Mouse (Mus musculus) MEL (cell line): ENCODE results near the gene Vmn2r16. TPM values are rescaled to one million over a fixed set of nuclear protein-coding genes. Genes with fewer than 3 reads are reported as not detected.

Source experiments
- DNase-seq: peaks from one replicate; pipeline ENCODE4 v3.0.0; 2011; ENCODE audit warnings: low read depth, low spot score
- H3K27ac ChIP-seq: 2 replicates; pipeline ENCODE4 v1.5.1; 2012; ENCODE audit warnings: low read depth, mild to moderate bottlenecking, control low read depth, low read length, moderate library complexity; ENCODE audit not compliant: control insufficient read depth
- H3K27me3 ChIP-seq, 2 experiments: fragments of 150-350 bp in 1 of 2; sonication (generic) in 1 of 2; 2 replicates each; pipeline ENCODE4 v1.6.1; 2012; ENCODE audit warnings: low read length in 2 of 2, mild to moderate bottlenecking in 2 of 2, improper control_type of control experiment in 1 of 2, moderate library complexity in 1 of 2; ENCODE audit not compliant: insufficient read depth in 2 of 2, control insufficient read depth in 1 of 2
- H3K36me3 ChIP-seq, 2 experiments: 2 replicates each; pipeline ENCODE4 v1.6.1; 2012 to 2014; ENCODE audit warnings: low read length in 2 of 2, improper control_type of control experiment in 1 of 2, inconsistent platforms in 1 of 2, mild to moderate bottlenecking in 1 of 2; ENCODE audit not compliant: insufficient read depth in 2 of 2, control insufficient read depth in 1 of 2
- H3K4me1 ChIP-seq, 2 experiments: fragments of 150-350 bp in 1 of 2; sonication (generic) in 1 of 2; 2 replicates each; pipeline ENCODE4 v1.6.1; 2012; ENCODE audit warnings: low read length in 2 of 2, improper control_type of control experiment in 1 of 2, mild to moderate bottlenecking in 1 of 2; ENCODE audit not compliant: insufficient read depth in 2 of 2, control insufficient read depth in 1 of 2
- H3K4me3 ChIP-seq, 2 experiments: fragments of 150-350 bp in 1 of 2; sonication (generic) in 1 of 2; 2 replicates each; pipeline ENCODE4 v1.5.1; 2012; ENCODE audit warnings: low read depth in 2 of 2, low read length in 2 of 2, mild to moderate bottlenecking in 2 of 2, moderate library complexity in 2 of 2, control low read depth in 1 of 2, improper control_type of control experiment in 1 of 2; ENCODE audit not compliant: control insufficient read depth in 1 of 2, insufficient read depth in 1 of 2
- H3K79me2 ChIP-seq: 2 replicates; pipeline ENCODE4 v1.6.1; 2012; ENCODE audit warnings: mild to moderate bottlenecking, low read length, moderate library complexity; ENCODE audit not compliant: control insufficient read depth, poor library complexity, insufficient read depth
- H3K9ac ChIP-seq: 2 replicates; pipeline ENCODE4 v1.6.1; 2012; ENCODE audit warnings: low read depth, mild to moderate bottlenecking, control low read depth, low read length, moderate library complexity; ENCODE audit not compliant: control insufficient read depth, poor library complexity, severe bottlenecking
- H3K9me3 ChIP-seq: fragments of 150-350 bp; sonication (generic); replicated peaks from 2 replicates; pipeline ENCODE4 v1.6.1; 2012; ENCODE audit warnings: mild to moderate bottlenecking, low read length, improper control_type of control experiment, moderate library complexity; ENCODE audit not compliant: insufficient read depth
- BHLHE40 ChIP-seq: IDR thresholded peaks from 2 replicates; pipeline ENCODE4 v1.6.1; 2012; ENCODE audit warnings: low read depth, mild to moderate bottlenecking, inconsistent platforms, low read length, improper control_type of control experiment, borderline replicate concordance
- CHD1 ChIP-seq: IDR thresholded peaks from 2 replicates; pipeline ENCODE4 v1.6.1; 2012; ENCODE audit warnings: low read depth, mild to moderate bottlenecking, inconsistent platforms, low read length, improper control_type of control experiment
- CHD2 ChIP-seq: IDR thresholded peaks from 2 replicates; pipeline ENCODE4 v1.6.1; 2011; ENCODE audit warnings: low read length, improper control_type of control experiment
- CTCF ChIP-seq, 3 experiments: IDR thresholded peaks in 2 of 3; conservative IDR thresholded peaks in 1 of 3; 2 replicates each; pipeline ENCODE4 v1.5.1; 2011 to 2012; ENCODE audit warnings: low read length in 3 of 3, low read depth in 2 of 3, mild to moderate bottlenecking in 2 of 3, improper control_type of control experiment in 1 of 3, inconsistent platforms in 1 of 3, mixed read lengths in 1 of 3, moderate library complexity in 1 of 3; ENCODE audit not compliant: control insufficient read depth in 1 of 3, insufficient read depth in 1 of 3, poor library complexity in 1 of 3, severe bottlenecking in 1 of 3
- E2F4 ChIP-seq: IDR thresholded peaks from 2 replicates; pipeline ENCODE4 v1.6.1; 2011; ENCODE audit warnings: low read depth, low read length, improper control_type of control experiment, borderline replicate concordance
- ELF1 ChIP-seq: IDR thresholded peaks from 2 replicates; pipeline ENCODE4 v1.6.1; 2014; ENCODE audit warnings: low read depth, mild to moderate bottlenecking, inconsistent platforms, low read length, improper control_type of control experiment, moderate library complexity
- ETS1 ChIP-seq: IDR thresholded peaks from 2 replicates; pipeline ENCODE4 v1.6.1; 2012; ENCODE audit warnings: low read depth, mild to moderate bottlenecking, inconsistent platforms, low read length, improper control_type of control experiment, moderate library complexity
- GABPA ChIP-seq: IDR thresholded peaks from 2 replicates; pipeline ENCODE4 v1.6.1; 2012; ENCODE audit warnings: low read depth, mild to moderate bottlenecking, inconsistent platforms, low read length, improper control_type of control experiment, moderate library complexity
- HCFC1 ChIP-seq: IDR thresholded peaks from 2 replicates; pipeline ENCODE4 v1.6.1; 2012; ENCODE audit warnings: low read depth, mild to moderate bottlenecking, inconsistent platforms, low read length, improper control_type of control experiment, moderate library complexity
- JUND ChIP-seq: IDR thresholded peaks from 2 replicates; pipeline ENCODE4 v1.6.1; 2011; ENCODE audit warnings: low read depth, mild to moderate bottlenecking, improper control_type of control experiment, low read length
- KAT2A ChIP-seq: conservative IDR thresholded peaks from 2 replicates; pipeline ENCODE4 v1.6.1; 2012; ENCODE audit warnings: low read depth, low read length, improper control_type of control experiment, inconsistent platforms
- MAFK ChIP-seq: IDR thresholded peaks from 2 replicates; pipeline ENCODE4 v1.6.1; 2011; ENCODE audit warnings: low read depth, mild to moderate bottlenecking, low read length, improper control_type of control experiment, borderline replicate concordance
- MAX ChIP-seq: IDR thresholded peaks from 2 replicates; pipeline ENCODE4 v1.6.1; 2011; ENCODE audit warnings: low read length, improper control_type of control experiment
- MAZ ChIP-seq: IDR thresholded peaks from 2 replicates; pipeline ENCODE4 v1.6.1; 2012; ENCODE audit warnings: low read depth, mild to moderate bottlenecking, inconsistent platforms, low read length, improper control_type of control experiment
- MEF2A ChIP-seq: IDR thresholded peaks from 2 replicates; pipeline ENCODE4 v1.6.1; 2014; ENCODE audit warnings: low read depth, mild to moderate bottlenecking, inconsistent platforms, low read length, improper control_type of control experiment; ENCODE audit not compliant: poor library complexity, insufficient replicate concordance, severe bottlenecking; ENCODE audit errors: extremely low read depth
- MXI1 ChIP-seq: IDR thresholded peaks from 2 replicates; pipeline ENCODE4 v1.6.1; 2011; ENCODE audit warnings: mild to moderate bottlenecking, low read depth, low read length, improper control_type of control experiment
- MYB ChIP-seq: IDR thresholded peaks from 2 replicates; pipeline ENCODE4 v1.6.1; 2011; ENCODE audit warnings: mild to moderate bottlenecking, low read depth, low read length, improper control_type of control experiment
- MYC ChIP-seq: IDR thresholded peaks from 2 replicates; pipeline ENCODE4 v1.6.1; 2011; ENCODE audit warnings: low read depth, mild to moderate bottlenecking, low read length, improper control_type of control experiment, moderate library complexity
- NELFE ChIP-seq: IDR thresholded peaks from 2 replicates; pipeline ENCODE4 v1.6.1; 2011; ENCODE audit warnings: low read depth, low read length, improper control_type of control experiment
- POLR2A ChIP-seq, 2 experiments: IDR thresholded peaks; 2 replicates each; pipeline ENCODE4 v1.6.1; 2011 to 2012; ENCODE audit warnings: low read length in 2 of 2, mild to moderate bottlenecking in 2 of 2, control low read depth in 1 of 2, improper control_type of control experiment in 1 of 2, low read depth in 1 of 2, moderate library complexity in 1 of 2; ENCODE audit not compliant: control insufficient read depth in 1 of 2, insufficient read depth in 1 of 2, poor library complexity in 1 of 2
- POLR2AphosphoS2 ChIP-seq: IDR thresholded peaks from 2 replicates; pipeline ENCODE4 v1.6.1; 2011; ENCODE audit warnings: low read length, improper control_type of control experiment
- POLR2AphosphoS5 ChIP-seq: IDR thresholded peaks from 2 replicates; pipeline ENCODE4 v1.6.1; 2012; ENCODE audit warnings: low read depth, borderline replicate concordance, mild to moderate bottlenecking, inconsistent platforms, low read length, moderate library complexity, mixed read lengths
- RAD21 ChIP-seq: IDR thresholded peaks from 2 replicates; pipeline ENCODE4 v1.6.1; 2011; ENCODE audit warnings: mild to moderate bottlenecking, low read depth, low read length, improper control_type of control experiment
- RCOR1 ChIP-seq: IDR thresholded peaks from 2 replicates; pipeline ENCODE4 v1.6.1; 2012; ENCODE audit warnings: low read depth, mild to moderate bottlenecking, inconsistent platforms, low read length, improper control_type of control experiment
- SMC3 ChIP-seq: IDR thresholded peaks from 2 replicates; pipeline ENCODE4 v1.6.1; 2011; ENCODE audit warnings: low read depth, low read length, improper control_type of control experiment
- TAL1 ChIP-seq: IDR thresholded peaks from 2 replicates; pipeline ENCODE4 v1.6.1; 2012; ENCODE audit warnings: mild to moderate bottlenecking, inconsistent platforms, low read length, moderate library complexity, mixed read lengths
- TBP ChIP-seq: IDR thresholded peaks from 2 replicates; pipeline ENCODE4 v1.8.0; 2011; ENCODE audit warnings: low read depth, low read length, improper control_type of control experiment
- TCF12 ChIP-seq: IDR thresholded peaks from 2 replicates; pipeline ENCODE4 v1.6.1; 2014; ENCODE audit warnings: low read depth, mild to moderate bottlenecking, inconsistent platforms, low read length, improper control_type of control experiment, moderate library complexity
- UBTF ChIP-seq: IDR thresholded peaks from 2 replicates; pipeline ENCODE4 v1.6.1; 2012; ENCODE audit warnings: low read depth, mild to moderate bottlenecking, inconsistent platforms, low read length, improper control_type of control experiment, moderate library complexity, borderline replicate concordance; ENCODE audit not compliant: insufficient read depth
- USF1 ChIP-seq: IDR thresholded peaks from 2 replicates; pipeline ENCODE4 v1.6.1; 2014; ENCODE audit warnings: low read depth, mild to moderate bottlenecking, inconsistent platforms, low read length, improper control_type of control experiment, moderate library complexity
- USF2 ChIP-seq, 2 experiments: IDR thresholded peaks; 2 replicates each; pipeline ENCODE4 v1.6.1; 2011 to 2012; ENCODE audit warnings: improper control_type of control experiment in 2 of 2, low read length in 2 of 2, borderline replicate concordance in 1 of 2, inconsistent platforms in 1 of 2, low read depth in 1 of 2, mild to moderate bottlenecking in 1 of 2; ENCODE audit not compliant: insufficient read depth in 1 of 2
- ZC3H11A ChIP-seq: IDR thresholded peaks from 2 replicates; pipeline ENCODE4 v1.6.1; 2012; ENCODE audit warnings: low read depth, mild to moderate bottlenecking, inconsistent platforms, low read length, improper control_type of control experiment
- ZKSCAN1 ChIP-seq: IDR thresholded peaks from 2 replicates; pipeline ENCODE4 v1.6.1; 2012; ENCODE audit warnings: low read depth, mild to moderate bottlenecking, inconsistent platforms, low read length, improper control_type of control experiment, moderate library complexity
- polyA plus RNA-seq, 2 experiments: library from polyadenylated mRNA; stranded (reverse) in 1 of 2; unstranded in 1 of 2; fragments of >175 nt in 1 of 2; fragments of >200 nt in 1 of 2; gene quantifications; 2 replicates each; pipeline versions ENCODE4 v1.2.1 to v1.2.4; 2012; ENCODE audit warnings: low replicate concordance in 2 of 2, low read depth in 1 of 2; ENCODE audit not compliant: insufficient read length in 2 of 2, insufficient read depth in 1 of 2, missing spikeins in 1 of 2
- total RNA-seq: library from RNA; depleted of rRNA; stranded (reverse); fragments of 300-350 nt; gene quantifications from 2 replicates; pipeline ENCODE4 v1.2.3, GENCODE M21; 2012; rRNA removed

Vmn2r16 gene
- total RNA-seq (not detected in 2 replicates), polyA plus RNA-seq (not detected)

DNA sequence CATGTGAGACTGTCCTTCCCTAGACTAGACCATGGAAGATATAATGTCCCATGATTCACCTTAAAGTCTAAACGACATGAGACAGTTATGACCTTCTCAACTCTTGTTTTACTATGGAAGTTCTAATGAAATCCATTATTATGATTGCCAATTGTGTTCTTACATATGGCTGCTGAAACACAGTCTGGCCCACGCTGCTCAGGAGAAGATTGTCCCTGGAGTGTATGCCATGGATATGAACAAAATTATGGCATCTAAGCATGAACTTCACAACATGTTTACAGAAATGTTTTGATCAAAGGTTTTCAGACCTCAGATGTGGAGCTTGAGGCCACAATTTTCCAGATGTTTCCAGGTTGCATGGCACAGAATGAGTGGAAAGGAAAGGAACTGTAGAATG lies at the start of gene Vmn2r16:
TSS of gene Vmn2r16 (plus strand) at position 301 of the 400 bp plus-strand sequence.
- no peaks in the 10 kb centered on the region for H3K27me3 ChIP-seq
- no peak for DNase-seq
- TF ChIP-seq ZC3H11A (no peak), HCFC1 (no peak), POLR2AphosphoS5 (no peak), RAD21 (no peak), ETS1 (no peak), MXI1 (no peak), POLR2A (IDR thresholded peaks at IDR 0.05; ENCODE audit: control insufficient read depth in 1 of 2, insufficient read depth in 1 of 2, low read depth in 1 of 2, low read length in 2 of 2, poor library complexity in 1 of 2) (no peak), POLR2AphosphoS2 (no peak), GABPA (no peak), MAZ (no peak), SMC3 (no peak), CTCF (IDR thresholded peaks at IDR 0.05 in 2 of 3, conservative IDR thresholded peaks at IDR 0.05 in 1 of 3; ENCODE audit: control insufficient read depth in 1 of 3, insufficient read depth in 1 of 3, low read depth in 2 of 3, low read length in 3 of 3, poor library complexity in 1 of 3, severe bottlenecking in 1 of 3) (no peak), MAFK (no peak), MAX (no peak), MYB (no peak), TAL1 (no peak)
- H3K9ac ChIP-seq = no peak within 1 kb of the TSS
- no peak within 1 kb of the TSS for H3K27ac ChIP-seq
- H3K9me3 ChIP-seq = no peaks in the 10 kb centered on the region
- H3K79me2 ChIP-seq = no peaks in the 10 kb centered on the region
- no peaks in the 10 kb centered on the region for H3K36me3 ChIP-seq
- H3K4me1 ChIP-seq = no peaks in the 10 kb centered on the region
- no peak within 1 kb of the TSS for H3K4me3 ChIP-seq

- Histone ChIP-seq H3K27ac (no peak overlapping the region), H3K9me3 (no peaks in the 10 kb centered on the region), H3K36me3 (no peaks in the 10 kb centered on the region), H3K4me1 (no peaks in the 10 kb centered on the region), H3K4me3 (no peak overlapping the region)
- DNase-seq = no peak
- no peak for TF ChIP-seq TBP
- no peak for TF ChIP-seq MXI1
- TF ChIP-seq E2F4 = no peak
- no peak for TF ChIP-seq MEF2A
- TF ChIP-seq UBTF = no peak
- no peak for TF ChIP-seq BHLHE40
- TF ChIP-seq ZKSCAN1 = no peak
- TF ChIP-seq JUND = no peak
- no peak for TF ChIP-seq NELFE
- no peak for TF ChIP-seq GABPA
- TF ChIP-seq ELF1 = no peak
- no peak for TF ChIP-seq USF1
- no peak for TF ChIP-seq USF2 (IDR thresholded peaks at IDR 0.05; ENCODE audit: borderline replicate concordance in 1 of 2, insufficient read depth in 1 of 2, low read depth in 1 of 2, low read length in 2 of 2)
- TF ChIP-seq RCOR1 = no peak
- no peak for TF ChIP-seq POLR2AphosphoS2
- TF ChIP-seq CHD2 = no peak
- no peak for TF ChIP-seq TCF12
- no peak for TF ChIP-seq CHD1
- no peak for TF ChIP-seq KAT2A
- TF ChIP-seq MYC = no peak
- TF ChIP-seq, all 39 proteins: peak for 0
- no peaks in the 10 kb centered on the region for H3K27me3 ChIP-seq
- H3K79me2 ChIP-seq = no peaks in the 10 kb centered on the region
- no peak overlapping the region for H3K9ac ChIP-seq
These were observed 35.3 kb upstream of the Vmn2r16 start for GRCm38 (mm10) chr5:109294655-109295054.
